Mouse (Mus musculus) E14TG2a.4 (cell line): ENCODE measurements around the gene Gm20388.

Experiments
- H3K27me3 ChIP-seq: 2 replicates; pipeline ENCODE4 v1.6.1; 2014; ENCODE audit warnings: low read length, control low read depth; ENCODE audit not compliant: insufficient read depth
- H3K36me3 ChIP-seq: 2 replicates; pipeline ENCODE4 v1.6.1; 2014; ENCODE audit warnings: low read length, control low read depth; ENCODE audit not compliant: insufficient read depth
- H3K4me1 ChIP-seq: replicated peaks from 2 replicates; pipeline ENCODE4 v1.6.1; 2014; ENCODE audit warnings: low read depth, low read length, control low read depth
- H3K4me3 ChIP-seq: replicated peaks from 2 replicates; pipeline ENCODE4 v1.5.1; 2014; ENCODE audit warnings: mild to moderate bottlenecking, low read length
- H3K9me3 ChIP-seq: 2 replicates; pipeline ENCODE4 v1.6.1; 2014; ENCODE audit warnings: low read length, control low read depth
- CTCF ChIP-seq: conservative IDR thresholded peaks from 2 replicates; pipeline ENCODE4 v1.5.1; 2014; ENCODE audit warnings: low read length
- NANOG ChIP-seq: IDR thresholded peaks from 2 replicates; pipeline ENCODE4 v1.6.1; 2014; ENCODE audit warnings: borderline replicate concordance, low read length, mixed read lengths
- POU5F1 ChIP-seq: IDR thresholded peaks from 2 replicates; pipeline ENCODE4 v1.6.1; 2014; ENCODE audit warnings: low read length, borderline replicate concordance

Gm20388 gene

DNA sequence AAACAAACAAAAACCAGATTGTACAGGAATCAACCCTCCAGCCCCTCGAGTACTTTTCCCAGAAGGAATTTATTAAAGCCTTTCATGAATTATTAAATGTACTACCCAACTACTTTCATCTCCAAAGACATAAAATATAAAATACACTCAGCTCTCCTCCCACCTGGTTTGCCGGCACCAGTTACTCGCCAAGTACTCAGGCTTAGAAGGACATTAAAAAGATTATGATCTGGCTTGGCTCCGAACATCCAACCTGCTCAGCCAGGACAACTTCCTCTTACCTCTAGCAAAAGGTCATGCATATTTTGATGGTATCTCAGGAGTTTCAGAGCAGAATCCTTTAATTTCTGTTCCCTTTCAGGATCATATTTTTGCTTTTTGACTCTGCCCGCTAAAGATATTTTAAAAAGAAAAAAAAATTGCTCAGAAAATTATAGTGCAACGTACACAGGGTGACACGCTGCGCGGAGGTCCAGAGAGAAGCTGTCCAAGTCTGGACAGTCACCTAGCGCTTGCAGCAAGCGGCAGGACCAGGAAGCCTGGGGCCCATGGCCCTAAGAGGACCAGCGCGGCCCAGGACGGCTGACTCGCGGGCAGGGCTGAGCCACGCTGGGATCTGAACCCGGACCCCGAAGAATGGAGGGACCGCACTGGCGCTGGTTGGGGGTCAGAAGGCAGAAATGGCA lies 3407.3 kb downstream of the Gm20388 start:
- Histone ChIP-seq H3K9me3 (no peaks in the 10 kb centered on the region), H3K36me3 (peaks cover 12% of the 10 kb centered on the region), H3K4me1 (peaks cover 14% of the 10 kb centered on the region), H3K27me3 (no peaks in the 10 kb centered on the region), H3K4me3 (peak overlapping the region; percentile 87)
- no peak for TF ChIP-seq NANOG
- TF ChIP-seq CTCF = no peak
- TF ChIP-seq POU5F1 = no peak

DNA sequence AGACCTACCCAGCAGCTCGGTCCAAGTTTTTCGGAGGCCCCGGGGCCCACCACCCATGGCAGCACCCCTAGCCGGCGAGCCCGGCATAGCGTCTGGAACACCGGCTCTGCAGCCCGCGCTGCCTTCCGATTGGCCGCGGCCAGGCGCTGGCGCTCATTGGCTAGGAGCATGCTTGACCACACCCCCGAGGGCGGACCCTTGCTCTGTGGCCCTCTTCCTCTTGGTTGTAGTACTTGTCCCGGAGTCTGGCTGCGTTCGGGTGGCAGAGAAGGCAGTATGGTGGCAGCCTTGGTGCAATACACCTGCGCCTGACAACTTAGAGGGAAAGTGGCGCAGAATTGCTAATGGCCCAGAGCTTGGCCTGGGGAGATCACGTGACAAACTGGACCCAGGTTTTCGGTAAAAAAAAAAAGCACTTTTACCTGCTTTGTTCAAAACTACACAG lies 3407.8 kb downstream of the Gm20388 start, which contains the start of gene Fanca:
TSS of gene Fanca (minus strand) at position 110 of the 445 bp plus-strand sequence.
- TF ChIP-seq CTCF (no peak), NANOG (no peak), POU5F1 (no peak)
- Histone ChIP-seq H3K4me3 (peak within 1 kb of the TSS; percentile 87), H3K27me3 (no peaks in the 10 kb centered on the region), H3K4me1 (peaks cover 18% of the 10 kb centered on the region), H3K9me3 (no peaks in the 10 kb centered on the region), H3K36me3 (peaks cover 6% of the 10 kb centered on the region)

DNA sequence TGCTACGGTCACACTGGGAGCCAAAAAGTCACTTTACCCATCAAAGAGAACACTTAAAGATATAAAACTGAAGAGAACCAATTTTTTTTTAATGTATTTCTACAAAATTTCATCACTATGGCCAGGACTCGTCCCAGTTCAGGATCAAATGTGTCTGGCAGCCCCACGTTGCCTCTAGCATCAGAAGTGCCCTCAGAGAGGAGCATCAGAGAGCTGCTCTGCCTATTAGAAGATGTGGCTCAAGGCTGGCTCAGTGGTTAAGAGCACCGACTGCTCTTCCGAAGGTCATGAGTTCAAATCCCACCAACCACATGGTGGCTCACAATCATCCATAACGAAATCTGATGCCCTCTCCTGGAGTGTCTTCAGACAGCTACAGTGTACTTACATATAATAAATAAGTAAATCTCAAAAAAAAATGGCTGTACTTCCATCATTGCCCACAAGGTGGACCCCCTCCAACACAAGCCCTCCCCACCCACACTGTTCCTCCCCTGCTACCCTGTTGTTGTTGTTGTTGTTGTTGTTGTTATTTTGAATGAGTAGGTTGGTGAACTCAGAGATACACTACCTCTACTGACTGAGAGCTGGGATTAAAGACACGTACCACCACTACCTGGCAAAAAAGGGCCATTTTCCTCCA lies 3409.0 kb downstream of the Gm20388 start:
- Histone ChIP-seq H3K4me3 (peak overlapping the region; percentile 87), H3K9me3 (no peaks in the 10 kb centered on the region), H3K27me3 (no peaks in the 10 kb centered on the region), H3K4me1 (peaks cover 18% of the 10 kb centered on the region), H3K36me3 (no peaks in the 10 kb centered on the region)
- TF ChIP-seq CTCF = peak; percentile 53
- TF ChIP-seq NANOG = no peak
- TF ChIP-seq POU5F1 = no peak

GRCm38 (mm10) chr8:123328552-123328951 lies 3417.9 kb downstream of the Gm20388 start:
- TF ChIP-seq CTCF (no peak), POU5F1 (no peak), NANOG (no peak)
- Histone ChIP-seq H3K9me3 (no peaks in the 10 kb centered on the region), H3K4me1 (peaks cover 40% of the 10 kb centered on the region), H3K27me3 (0 out of 2 replicates have a peak, but pooled peaks cover 2% of the 10 kb centered on the region), H3K4me3 (no peak overlapping the region), H3K36me3 (no peaks in the 10 kb centered on the region)

GRCm38 (mm10) chr8:123329350-123329749 lies 3418.7 kb downstream of the Gm20388 start:
- H3K36me3 ChIP-seq = no peaks in the 10 kb centered on the region
- H3K4me1 ChIP-seq = peaks cover 48% of the 10 kb centered on the region
- 0 out of 2 replicates have a peak, but pooled peaks cover 2% of the 10 kb centered on the region for H3K27me3 ChIP-seq
- TF ChIP-seq POU5F1 = no peak
- TF ChIP-seq NANOG = no peak
- TF ChIP-seq CTCF = no peak
- no peak overlapping the region for H3K4me3 ChIP-seq
- no peaks in the 10 kb centered on the region for H3K9me3 ChIP-seq

- peaks cover 53% of the 10 kb centered on the region for H3K4me1 ChIP-seq
- H3K36me3 ChIP-seq = no peaks in the 10 kb centered on the region
- TF ChIP-seq CTCF (no peak), POU5F1 (no peak), NANOG (no peak)
- no peaks in the 10 kb centered on the region for H3K9me3 ChIP-seq
- H3K4me3 ChIP-seq = no peak overlapping the region
- 0 out of 2 replicates have a peak, but pooled peaks cover 2% of the 10 kb centered on the region for H3K27me3 ChIP-seq
These were observed 3419.3 kb downstream of the Gm20388 start for GRCm38 (mm10) chr8:123329961-123330360.

GRCm38 (mm10) chr8:123330701-123331100 lies 3420.1 kb downstream of the Gm20388 start:
- TF ChIP-seq POU5F1 (no peak), CTCF (no peak), NANOG (no peak)
- H3K36me3 ChIP-seq = no peaks in the 10 kb centered on the region

DNA sequence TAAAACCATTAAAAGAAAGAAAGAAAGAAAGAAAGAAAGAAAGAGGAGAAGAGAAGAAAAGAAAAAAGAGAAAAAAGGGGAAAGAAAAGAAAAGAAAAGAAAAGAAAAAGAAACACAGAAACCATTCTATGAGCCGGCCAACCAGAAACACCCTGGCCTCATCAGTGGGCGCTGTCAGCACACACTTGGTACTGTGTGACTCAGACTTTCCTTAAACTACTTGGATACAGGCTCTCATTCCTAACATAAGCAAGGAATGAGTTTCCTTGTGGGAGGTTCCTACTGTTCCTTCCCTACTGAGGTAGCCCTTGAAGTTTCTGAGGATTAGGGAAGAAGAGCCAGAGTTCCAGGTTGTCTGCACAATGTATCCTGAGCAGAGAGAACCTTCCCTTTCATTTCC lies 3420.7 kb downstream of the Gm20388 start:
- no peak overlapping the region for H3K4me3 ChIP-seq
- H3K4me1 ChIP-seq = peaks cover 56% of the 10 kb centered on the region
- no peaks in the 10 kb centered on the region for H3K9me3 ChIP-seq
- no peaks in the 10 kb centered on the region for H3K36me3 ChIP-seq
- H3K27me3 ChIP-seq = 0 out of 2 replicates have a peak, but pooled peaks cover 2% of the 10 kb centered on the region
- no peak for TF ChIP-seq POU5F1
- TF ChIP-seq NANOG = no peak

More at GRCm38 (mm10) chr8:123330701-123331100, 3420.1 kb downstream of the Gm20388 start:
- H3K27me3 ChIP-seq = 0 out of 2 replicates have a peak, but pooled peaks cover 2% of the 10 kb centered on the region
- H3K4me1 ChIP-seq = peaks cover 55% of the 10 kb centered on the region
- no peaks in the 10 kb centered on the region for H3K9me3 ChIP-seq
- no peak overlapping the region for H3K4me3 ChIP-seq
